Mouse (Mus musculus): ENCODE results near the gene Sh2d7. TPM values are rescaled to one million over a fixed set of nuclear protein-coding genes. Genes with fewer than 3 reads are reported as not detected.

The Sh2d7 gene
- polyA plus RNA-seq, 1 experiment: not detected

- Histone ChIP-seq H3K4me3 (replicated peaks) (no peak overlapping the region), H3K36me3 (ENCODE audit: control insufficient read depth) (no peaks in the 10 kb centered on the region), H3K27me3 (ENCODE audit: control insufficient read depth) (no peaks in the 10 kb centered on the region), H3K9me3 (ENCODE audit: control insufficient read depth, low read length) (no peaks in the 10 kb centered on the region), H3K4me1 (ENCODE audit: control insufficient read depth) (no peaks in the 10 kb centered on the region)
- TF ChIP-seq TAL1 (IDR thresholded peaks at IDR 0.05; ENCODE audit: low read length) (no peak), GATA1 (IDR thresholded peaks at IDR 0.05; ENCODE audit: low read length) (no peak)
Measured at GRCm38 (mm10) chr9:54515991-54516390, 22.8 kb upstream of the Sh2d7 start.

- Histone ChIP-seq H3K36me3 (ENCODE audit: control insufficient read depth) (no peaks in the 10 kb centered on the region), H3K9me3 (ENCODE audit: control insufficient read depth, low read length) (no peaks in the 10 kb centered on the region), H3K4me3 (replicated peaks) (no peak overlapping the region), H3K27me3 (ENCODE audit: control insufficient read depth) (no peaks in the 10 kb centered on the region), H3K4me1 (ENCODE audit: control insufficient read depth) (no peaks in the 10 kb centered on the region)
- TF ChIP-seq TAL1 (IDR thresholded peaks at IDR 0.05; ENCODE audit: low read length): no peak
- no peak for TF ChIP-seq GATA1 (IDR thresholded peaks at IDR 0.05; ENCODE audit: low read length)
Measured at GRCm38 (mm10) chr9:54518921-54519320, 19.9 kb upstream of the Sh2d7 start.

GRCm38 (mm10) chr9:54520286-54520685 lies 18.5 kb upstream of the Sh2d7 start:
- no peaks in the 10 kb centered on the region for H3K4me1 ChIP-seq (ENCODE audit: control insufficient read depth)
- no peaks in the 10 kb centered on the region for H3K9me3 ChIP-seq (ENCODE audit: control insufficient read depth, low read length)
- H3K4me3 ChIP-seq (replicated peaks): no peak overlapping the region
- TF ChIP-seq TAL1 (IDR thresholded peaks at IDR 0.05; ENCODE audit: low read length) (no peak), GATA1 (IDR thresholded peaks at IDR 0.05; ENCODE audit: low read length) (no peak)
- H3K27me3 ChIP-seq (ENCODE audit: control insufficient read depth): no peaks in the 10 kb centered on the region
- no peaks in the 10 kb centered on the region for H3K36me3 ChIP-seq (ENCODE audit: control insufficient read depth)

- Histone ChIP-seq H3K9me3 (ENCODE audit: control insufficient read depth, low read length) (no peaks in the 10 kb centered on the region), H3K4me1 (ENCODE audit: control insufficient read depth) (no peaks in the 10 kb centered on the region), H3K27me3 (ENCODE audit: control insufficient read depth) (no peaks in the 10 kb centered on the region), H3K36me3 (ENCODE audit: control insufficient read depth) (no peaks in the 10 kb centered on the region), H3K4me3 (replicated peaks) (no peak overlapping the region)
- TF ChIP-seq TAL1 (IDR thresholded peaks at IDR 0.05; ENCODE audit: low read length) (no peak), GATA1 (IDR thresholded peaks at IDR 0.05; ENCODE audit: low read length) (no peak)
Measured at GRCm38 (mm10) chr9:54527694-54528093, 11.1 kb upstream of the Sh2d7 start.

- H3K4me3 ChIP-seq (replicated peaks): no peak overlapping the region
- TF ChIP-seq TAL1 (IDR thresholded peaks at IDR 0.05; ENCODE audit: low read length): no peak
- TF ChIP-seq GATA1 (IDR thresholded peaks at IDR 0.05; ENCODE audit: low read length): no peak
- no peaks in the 10 kb centered on the region for H3K9me3 ChIP-seq (ENCODE audit: control insufficient read depth, low read length)
- no peaks in the 10 kb centered on the region for H3K4me1 ChIP-seq (ENCODE audit: control insufficient read depth)
- H3K27me3 ChIP-seq (ENCODE audit: control insufficient read depth): no peaks in the 10 kb centered on the region
- H3K36me3 ChIP-seq (ENCODE audit: control insufficient read depth): no peaks in the 10 kb centered on the region
Measured at GRCm38 (mm10) chr9:54529950-54530349, 8.8 kb upstream of the Sh2d7 start.

- no peak overlapping the region for H3K4me3 ChIP-seq (replicated peaks)
Measured at GRCm38 (mm10) chr9:54530836-54531235, 7.9 kb upstream of the Sh2d7 start.

GRCm38 (mm10) chr9:54531421-54531820 lies 7.4 kb upstream of the Sh2d7 start:
- Histone ChIP-seq H3K27me3 (ENCODE audit: control insufficient read depth) (no peaks in the 10 kb centered on the region), H3K9me3 (ENCODE audit: control insufficient read depth, low read length) (no peaks in the 10 kb centered on the region), H3K4me3 (replicated peaks) (no peak overlapping the region), H3K36me3 (ENCODE audit: control insufficient read depth) (no peaks in the 10 kb centered on the region), H3K4me1 (ENCODE audit: control insufficient read depth) (no peaks in the 10 kb centered on the region)
- TF ChIP-seq GATA1 (IDR thresholded peaks at IDR 0.05; ENCODE audit: low read length) (no peak), TAL1 (IDR thresholded peaks at IDR 0.05; ENCODE audit: low read length) (no peak)

More at GRCm38 (mm10) chr9:54530836-54531235, 7.9 kb upstream of the Sh2d7 start:
- Histone ChIP-seq H3K9me3 (ENCODE audit: control insufficient read depth, low read length) (no peaks in the 10 kb centered on the region), H3K27me3 (ENCODE audit: control insufficient read depth) (no peaks in the 10 kb centered on the region), H3K4me1 (ENCODE audit: control insufficient read depth) (no peaks in the 10 kb centered on the region), H3K36me3 (ENCODE audit: control insufficient read depth) (no peaks in the 10 kb centered on the region)
- TF ChIP-seq TAL1 (IDR thresholded peaks at IDR 0.05; ENCODE audit: low read length): no peak

- no peaks in the 10 kb centered on the region for H3K36me3 ChIP-seq (ENCODE audit: control insufficient read depth)
- no peaks in the 10 kb centered on the region for H3K27me3 ChIP-seq (ENCODE audit: control insufficient read depth)
- no peaks in the 10 kb centered on the region for H3K4me1 ChIP-seq (ENCODE audit: control insufficient read depth)
- H3K4me3 ChIP-seq (replicated peaks): no peak overlapping the region
- H3K9me3 ChIP-seq (ENCODE audit: control insufficient read depth, low read length): no peaks in the 10 kb centered on the region
- no peak for TF ChIP-seq GATA1 (IDR thresholded peaks at IDR 0.05; ENCODE audit: low read length)
- TF ChIP-seq TAL1 (IDR thresholded peaks at IDR 0.05; ENCODE audit: low read length): no peak
Measured at GRCm38 (mm10) chr9:54532926-54533325, 5.9 kb upstream of the Sh2d7 start.

- H3K4me3 ChIP-seq (replicated peaks): no peak overlapping the region
- TF ChIP-seq TAL1 (IDR thresholded peaks at IDR 0.05; ENCODE audit: low read length): no peak
- no peak for TF ChIP-seq GATA1 (IDR thresholded peaks at IDR 0.05; ENCODE audit: low read length)
Measured at GRCm38 (mm10) chr9:54533975-54534374, 4.8 kb upstream of the Sh2d7 start.

GRCm38 (mm10) chr9:54536236-54536635 lies 2.5 kb upstream of the Sh2d7 start:
- Histone ChIP-seq H3K9me3 (ENCODE audit: control insufficient read depth, low read length) (no peaks in the 10 kb centered on the region), H3K27me3 (ENCODE audit: control insufficient read depth) (no peaks in the 10 kb centered on the region), H3K36me3 (ENCODE audit: control insufficient read depth) (no peaks in the 10 kb centered on the region), H3K4me3 (replicated peaks) (no peak overlapping the region), H3K4me1 (ENCODE audit: control insufficient read depth) (no peaks in the 10 kb centered on the region)
- TF ChIP-seq TAL1 (IDR thresholded peaks at IDR 0.05; ENCODE audit: low read length): no peak
- no peak for TF ChIP-seq GATA1 (IDR thresholded peaks at IDR 0.05; ENCODE audit: low read length)

More at GRCm38 (mm10) chr9:54533975-54534374, 4.8 kb upstream of the Sh2d7 start:
- no peaks in the 10 kb centered on the region for H3K36me3 ChIP-seq (ENCODE audit: control insufficient read depth)
- no peaks in the 10 kb centered on the region for H3K4me1 ChIP-seq (ENCODE audit: control insufficient read depth)
- H3K9me3 ChIP-seq (ENCODE audit: control insufficient read depth, low read length): no peaks in the 10 kb centered on the region
- H3K27me3 ChIP-seq (ENCODE audit: control insufficient read depth): no peaks in the 10 kb centered on the region

Measured in erythroblast, embryonic 14.5 days (primary cell).